Mouse (Mus musculus) kidney, postnatal 25 days (tissue): ENCODE measurements at regions not wholly inside any gene's neighbourhood (a gene's known extent, or its start where the extent isn't known, plus 50 kb on each side); places are given as distances from the start of the nearest gene placed in this dataset.

Experiments used
- DNase-seq, 2 experiments: peaks; one replicate each; pipeline ENCODE4 v3.0.0; 2021; ENCODE audit warnings: mixed read lengths in 2 of 2

- peak in 1 of 2 experiments; percentile 59 for DNase-seq
Observed at GRCm38 (mm10) chr7:40257733-40258376, 640.3 kb upstream of the Vstm2b start.

DNA sequence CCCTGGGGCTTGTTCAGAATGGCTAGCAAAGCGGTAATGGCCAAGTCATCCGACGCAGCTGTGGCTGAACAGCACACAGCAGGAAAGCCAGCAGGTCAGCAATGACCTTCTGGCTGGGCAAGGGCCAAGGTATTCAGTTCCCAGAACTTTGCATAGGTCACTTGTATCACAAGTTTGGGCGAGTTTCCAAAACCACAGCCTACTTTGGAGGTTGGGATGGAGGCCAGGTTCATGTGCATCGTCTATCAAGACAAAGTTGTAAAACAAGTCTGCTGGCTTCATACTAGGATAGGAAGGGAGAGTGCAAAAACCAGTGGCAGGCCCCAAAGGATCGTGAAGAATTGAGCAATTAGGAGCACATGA is 639.8 kb upstream of the Vstm2b start:
- peak; percentile 86 to 91 for DNase-seq

DNA sequence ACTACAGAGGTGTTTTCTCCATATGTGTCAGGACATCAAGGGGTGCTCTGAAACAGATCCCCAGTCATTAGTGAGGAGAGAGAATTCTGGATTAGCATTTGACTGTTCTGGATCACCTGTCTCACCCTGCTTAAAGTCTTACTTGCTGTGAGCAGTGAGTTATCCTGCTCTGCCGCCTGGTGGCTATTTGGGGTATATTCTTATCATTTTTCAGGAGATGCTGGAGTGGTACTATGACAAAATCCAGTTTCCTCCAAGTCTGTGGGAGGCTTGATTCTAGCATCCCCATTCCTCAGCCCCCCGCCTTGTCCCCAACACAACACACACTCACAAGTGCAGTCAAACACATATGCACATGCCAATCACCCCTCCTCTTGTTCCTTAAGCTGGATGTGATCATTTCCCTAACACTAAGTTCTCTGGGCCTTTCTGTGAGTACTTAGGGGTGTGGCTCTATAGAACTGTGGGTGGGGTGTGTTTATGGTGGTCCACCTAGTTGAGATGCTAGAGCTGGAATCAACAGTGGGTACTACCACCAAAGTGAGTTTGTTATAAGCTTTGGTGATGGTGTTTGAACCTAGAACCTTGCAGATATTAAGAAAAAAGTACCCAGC is 624.6 kb upstream of the Vstm2b start:
- peak; percentile 49 to 77 for DNase-seq

- no peak for DNase-seq
Observed at GRCm38 (mm10) chr7:40275078-40275477, 623.0 kb upstream of the Vstm2b start.

DNA sequence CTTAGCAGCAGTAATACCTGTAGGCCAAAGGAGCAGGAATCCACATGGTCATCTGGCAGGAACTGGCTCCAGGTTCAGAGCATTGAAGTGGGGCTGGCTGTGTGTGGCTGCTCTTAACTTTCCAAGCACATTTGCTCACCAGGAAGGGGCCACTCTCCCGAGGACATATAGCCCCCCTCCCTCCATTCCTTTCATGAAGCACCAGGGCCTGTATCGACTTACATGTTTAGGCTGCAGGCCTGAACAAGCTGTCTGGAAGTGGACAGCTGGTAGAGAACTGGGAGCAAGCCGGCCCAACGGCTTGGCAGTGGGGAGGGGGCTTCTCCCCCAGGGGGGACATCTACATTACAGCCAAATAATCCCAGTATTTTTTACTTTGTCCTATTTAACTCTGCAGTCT is 622.5 kb upstream of the Vstm2b start:
- DNase-seq = no peak

GRCm38 (mm10) chr7:40276116-40276515 is 622.0 kb upstream of the Vstm2b start:
- DNase-seq = no peak

DNA sequence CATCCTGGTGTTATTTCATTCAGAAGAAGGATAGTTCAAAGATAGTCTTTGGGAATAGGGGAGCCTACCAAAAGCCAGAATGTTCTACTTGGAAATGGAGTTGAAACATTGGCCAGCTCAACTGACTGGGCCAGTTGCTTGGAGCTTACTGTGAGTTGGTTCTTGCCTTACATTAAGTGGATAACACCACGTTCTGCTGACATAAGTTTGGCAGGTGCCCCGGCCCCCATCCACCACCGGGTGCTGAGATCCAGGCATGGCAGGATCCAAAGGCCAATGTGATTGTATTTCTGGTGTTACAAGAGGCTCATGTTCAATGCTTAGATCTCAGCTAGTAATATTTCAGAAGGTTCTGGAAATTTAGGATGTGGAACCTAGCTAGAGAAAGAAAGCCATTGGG is 608.0 kb upstream of the Vstm2b start:
- no peak for DNase-seq

DNA sequence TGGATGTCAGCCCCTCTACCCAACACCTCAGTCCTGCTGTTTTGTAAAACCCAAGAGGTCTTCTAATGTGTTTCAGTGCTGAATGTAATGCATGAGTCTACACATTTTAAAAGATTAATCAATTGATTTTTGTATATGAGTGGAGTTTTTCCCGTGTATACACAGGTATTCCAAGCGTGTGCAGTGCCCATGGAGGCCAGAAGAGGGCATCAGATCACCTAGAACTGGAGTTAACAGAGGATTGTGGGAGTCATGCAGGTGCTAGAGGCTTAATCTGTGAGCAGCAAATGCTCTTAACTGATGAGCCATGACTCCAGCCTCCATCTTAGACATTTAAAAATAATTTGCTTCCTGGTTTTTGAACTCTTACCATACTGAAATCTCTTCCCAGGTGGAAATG is 587.6 kb upstream of the Vstm2b start:
- peak in 1 of 2 experiments; percentile 44 for DNase-seq

- no peak for DNase-seq
Observed at GRCm38 (mm10) chr7:40321171-40321570, 577.0 kb upstream of the Vstm2b start.

- no peak for DNase-seq
Observed at GRCm38 (mm10) chr7:40325188-40325705, 572.9 kb upstream of the Vstm2b start.

- DNase-seq = peak; percentile 55 to 66
Observed at GRCm38 (mm10) chr7:40332455-40332854, 565.7 kb upstream of the Vstm2b start.

GRCm38 (mm10) chr7:40352306-40352705 is 545.8 kb upstream of the Vstm2b start:
- DNase-seq = no peak

DNA sequence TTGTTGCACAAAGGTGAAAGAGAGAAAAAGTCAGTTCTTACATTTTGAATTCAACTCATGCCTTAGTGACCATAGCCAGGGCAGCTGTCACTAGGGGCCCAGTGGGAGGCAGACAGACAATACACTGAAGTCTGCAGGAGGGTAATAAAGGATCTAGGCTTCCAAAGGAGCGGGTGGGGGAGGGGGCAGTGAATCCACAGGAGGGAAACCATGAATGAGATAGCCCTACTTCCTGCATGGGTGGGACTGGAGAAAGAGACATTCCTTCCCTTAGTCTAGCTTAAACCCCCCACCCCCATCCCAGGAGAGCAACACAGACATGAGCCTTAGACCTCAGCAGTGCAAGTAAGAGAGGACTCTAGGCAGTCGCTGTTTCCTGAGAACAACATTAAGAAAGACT is 535.4 kb upstream of the Vstm2b start:
- no peak for DNase-seq

- no peak for DNase-seq
Observed at GRCm38 (mm10) chr7:40372713-40373112, 525.4 kb upstream of the Vstm2b start.

DNA sequence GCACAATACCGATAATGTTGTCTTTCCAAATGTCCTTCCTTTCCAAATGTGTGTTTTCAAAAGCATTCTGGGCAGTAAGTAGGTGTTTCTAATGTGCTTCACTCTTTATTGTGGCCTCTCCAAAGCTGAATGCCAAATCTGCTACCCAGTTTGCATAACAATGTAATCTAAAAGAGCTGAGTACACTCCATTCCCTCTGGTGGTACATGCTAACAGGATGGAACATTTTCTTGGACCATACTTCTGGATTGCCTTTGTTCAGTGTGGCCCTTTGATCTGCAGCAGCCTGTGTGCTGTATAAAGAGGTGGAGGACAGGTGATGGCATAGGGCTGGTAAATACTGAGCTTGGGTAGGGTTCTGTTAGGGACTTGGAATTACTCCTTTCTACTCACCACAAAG is 520.3 kb upstream of the Vstm2b start:
- no peak for DNase-seq

GRCm38 (mm10) chr7:40381244-40381643 is 516.9 kb upstream of the Vstm2b start:
- no peak for DNase-seq

- no peak for DNase-seq
Observed at GRCm38 (mm10) chr7:40388152-40388551, 510.0 kb upstream of the Vstm2b start.

DNA sequence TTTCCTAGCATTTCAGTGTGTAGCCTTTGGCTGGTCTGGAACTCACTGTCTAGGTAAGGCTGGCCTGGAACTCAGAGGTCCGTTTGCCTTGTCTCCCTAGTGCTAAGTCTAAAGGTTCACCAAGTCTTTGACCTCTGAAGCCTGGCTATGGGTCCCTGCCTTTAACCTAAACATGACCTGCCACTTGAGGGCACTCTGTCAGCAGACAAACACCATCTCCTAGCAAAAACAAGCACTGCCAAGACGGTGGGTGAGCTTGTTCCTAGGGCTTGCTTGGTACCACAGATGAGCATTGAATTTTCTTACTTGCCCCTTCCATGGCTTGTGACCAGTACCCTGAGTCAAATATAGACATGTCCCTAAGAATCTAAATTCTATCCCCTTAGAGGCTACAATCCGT is 508.3 kb upstream of the Vstm2b start:
- no peak for DNase-seq

GRCm38 (mm10) chr7:40390927-40391326 is 507.2 kb upstream of the Vstm2b start:
- DNase-seq = no peak

GRCm38 (mm10) chr7:40391626-40392025 is 506.5 kb upstream of the Vstm2b start:
- no peak for DNase-seq

- DNase-seq = no peak
Observed at GRCm38 (mm10) chr7:40392207-40392606, 505.9 kb upstream of the Vstm2b start.

DNA sequence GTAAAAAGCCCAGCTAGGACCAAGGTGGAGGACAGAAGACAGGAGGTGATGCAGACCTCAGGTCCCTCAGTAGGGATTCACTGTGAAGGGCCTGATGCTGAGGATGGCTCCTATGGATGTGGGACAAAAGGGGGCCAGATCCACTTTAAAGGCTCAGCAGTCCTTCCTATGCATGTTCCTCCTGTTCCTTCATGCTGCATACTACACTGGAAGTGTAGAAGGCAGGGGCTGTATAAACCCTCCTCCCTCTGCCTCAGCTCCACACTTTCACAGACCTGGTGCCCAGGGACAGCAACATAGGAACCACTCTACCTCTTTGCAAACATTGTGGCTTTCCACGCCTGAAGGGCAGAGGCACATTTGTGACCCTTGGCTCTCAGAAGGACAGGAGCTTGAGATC is 505.4 kb upstream of the Vstm2b start:
- DNase-seq = no peak

GRCm38 (mm10) chr7:40398266-40398665 is 499.9 kb upstream of the Vstm2b start:
- DNase-seq = no peak

- DNase-seq = no peak
Observed at GRCm38 (mm10) chr7:40419332-40419731, 478.8 kb upstream of the Vstm2b start.

GRCm38 (mm10) chr7:40422125-40422524 is 476.0 kb upstream of the Vstm2b start:
- no peak for DNase-seq
